Mouse (Mus musculus): ENCODE results near the gene Cdk6. TPM values are rescaled to one million over a fixed set of nuclear protein-coding genes. Genes with fewer than 3 reads are reported as not detected.
"Not testable (repeated sequence)": the region's sequence is repeated elsewhere in the genome, so short reads cannot be mapped to it uniquely, and the experiment has no call there.

Cdk6 gene
- polyA plus RNA-seq, 2 experiments: 5.7 to 13.9 TPM

GRCm38 (mm10) chr5:3341931-3342770 lies 866 bp downstream of the Cdk6 start:
- Histone ChIP-seq H3K9me3 (ENCODE audit: control insufficient read depth, low read length) (no peaks in the 10 kb centered on the region), H3K4me1 (replicated peaks; ENCODE audit: control insufficient read depth in 2 of 2, insufficient read depth in 2 of 2, low read length in 1 of 2) (no peaks in the 10 kb centered on the region), H3K9ac (replicated peaks) (peak overlapping the region; percentile 70), H3K27ac (no peak overlapping the region; the same call in 1 of the 2 replicates), H3K4me3 (ENCODE audit: insufficient read depth in 1 of 2, low read depth in 2 of 2, low read length in 2 of 2) (peak overlapping the region; percentile 72 to 78), H3K4me2 (ENCODE audit: low read depth) (peak overlapping the region; percentile 88), H3K36me3 (replicated peaks; ENCODE audit: control insufficient read depth, insufficient read depth, low read depth) (peaks cover 2% of the 10 kb centered on the region; the same call in 1 of the 2 replicates), H3K27me3 (ENCODE audit: control insufficient read depth, insufficient read depth, low read length) (no peaks in the 10 kb centered on the region)
- DNase-seq (ENCODE audit: low read depth in 3 of 3, low spot score in 3 of 3) (no peak), ATAC-seq (ENCODE audit: insufficient read depth) (peak; percentile 20; the same call in 1 of the 2 replicates)
- TF ChIP-seq CTCF (IDR thresholded peaks at IDR 0.05; ENCODE audit: low read depth) (no peak), EP300 (IDR thresholded peaks at IDR 0.05; ENCODE audit: low read depth) (no peak)
- WGBS (ENCODE audit: insufficient replicate concordance): under 1% methylated on average over 60 of the region's 60 CpGs

- under 1% methylated on average over 46 of the region's 46 CpGs for WGBS (ENCODE audit: insufficient replicate concordance)
Observed at GRCm38 (mm10) chr5:3342771-3343565, 1.7 kb downstream of the Cdk6 start.

GRCm38 (mm10) chr5:3343566-3344080 lies 2.3 kb downstream of the Cdk6 start:
- TF ChIP-seq CTCF (IDR thresholded peaks at IDR 0.05; ENCODE audit: low read depth): 0 out of 2 replicates have a peak, but pooled peaks have one; percentile 18
- TF ChIP-seq EP300 (IDR thresholded peaks at IDR 0.05; ENCODE audit: low read depth): no peak
- Histone ChIP-seq H3K4me3 (ENCODE audit: insufficient read depth in 1 of 2, low read depth in 2 of 2, low read length in 2 of 2) (peak overlapping the region; percentile 72 to 78), H3K4me2 (ENCODE audit: low read depth) (peak overlapping the region; percentile 88), H3K9me3 (ENCODE audit: control insufficient read depth, low read length) (no peaks in the 10 kb centered on the region), H3K27me3 (ENCODE audit: control insufficient read depth, insufficient read depth, low read length) (no peaks in the 10 kb centered on the region), H3K36me3 (replicated peaks; ENCODE audit: control insufficient read depth, insufficient read depth, low read depth) (peaks cover 2% of the 10 kb centered on the region; the same call in 1 of the 2 replicates), H3K4me1 (replicated peaks; ENCODE audit: control insufficient read depth in 2 of 2, insufficient read depth in 2 of 2, low read length in 1 of 2) (no peaks in the 10 kb centered on the region), H3K27ac (no peak overlapping the region; the same call in 1 of the 2 replicates), H3K9ac (replicated peaks) (peak overlapping the region; percentile 70)
- ATAC-seq (ENCODE audit: insufficient read depth) (peak; percentile 62), DNase-seq (ENCODE audit: low read depth in 3 of 3, low spot score in 3 of 3) (no peak)
- under 1% methylated on average over 36 of the region's 37 CpGs for WGBS (ENCODE audit: insufficient replicate concordance)

More at GRCm38 (mm10) chr5:3342771-3343565, 1.7 kb downstream of the Cdk6 start:
- no peaks in the 10 kb centered on the region for H3K4me1 ChIP-seq (replicated peaks; ENCODE audit: control insufficient read depth in 2 of 2, insufficient read depth in 2 of 2, low read length in 1 of 2)
- peaks cover 2% of the 10 kb centered on the region; the same call in 1 of the 2 replicates for H3K36me3 ChIP-seq (replicated peaks; ENCODE audit: control insufficient read depth, insufficient read depth, low read depth)
- DNase-seq (ENCODE audit: low read depth in 3 of 3, low spot score in 3 of 3) (no peak), ATAC-seq (ENCODE audit: insufficient read depth) (peak; percentile 31)
- H3K4me3 ChIP-seq (ENCODE audit: insufficient read depth in 1 of 2, low read depth in 2 of 2, low read length in 2 of 2): peak overlapping the region; percentile 72 to 78
- peak overlapping the region; percentile 88 for H3K4me2 ChIP-seq (ENCODE audit: low read depth)
- peak overlapping the region; percentile 70 for H3K9ac ChIP-seq (replicated peaks)
- peak overlapping the region; percentile 23; the same call in 1 of the 2 replicates for H3K27ac ChIP-seq
- H3K9me3 ChIP-seq (ENCODE audit: control insufficient read depth, low read length): no peaks in the 10 kb centered on the region
- no peaks in the 10 kb centered on the region for H3K27me3 ChIP-seq (ENCODE audit: control insufficient read depth, insufficient read depth, low read length)
- TF ChIP-seq EP300 (IDR thresholded peaks at IDR 0.05; ENCODE audit: low read depth) (no peak), CTCF (IDR thresholded peaks at IDR 0.05; ENCODE audit: low read depth) (peak; percentile 28; the same call in 1 of the 2 replicates)

- H3K4me1 ChIP-seq (replicated peaks; ENCODE audit: control insufficient read depth in 2 of 2, insufficient read depth in 2 of 2, low read length in 1 of 2): no peaks in the 10 kb centered on the region
- TF ChIP-seq EP300 (IDR thresholded peaks at IDR 0.05; ENCODE audit: low read depth) (no peak), CTCF (IDR thresholded peaks at IDR 0.05; ENCODE audit: low read depth) (peak; percentile 93)
- H3K9ac ChIP-seq (replicated peaks): peak overlapping the region; percentile 70
- H3K27ac ChIP-seq: no peak overlapping the region; the same call in 1 of the 2 replicates
- H3K4me2 ChIP-seq (ENCODE audit: low read depth): peak overlapping the region; percentile 88
- peaks cover 2% of the 10 kb centered on the region; the same call in 1 of the 2 replicates for H3K36me3 ChIP-seq (replicated peaks; ENCODE audit: control insufficient read depth, insufficient read depth, low read depth)
- DNase-seq (ENCODE audit: low read depth in 3 of 3, low spot score in 3 of 3) (peak in 2 of 3 experiments; percentile 57 to 63), ATAC-seq (ENCODE audit: insufficient read depth) (peak; percentile 78)
- no peaks in the 10 kb centered on the region for H3K9me3 ChIP-seq (ENCODE audit: control insufficient read depth, low read length)
- no peaks in the 10 kb centered on the region for H3K27me3 ChIP-seq (ENCODE audit: control insufficient read depth, insufficient read depth, low read length)
- H3K4me3 ChIP-seq (ENCODE audit: insufficient read depth in 1 of 2, low read depth in 2 of 2, low read length in 2 of 2): peak overlapping the region; percentile 72 to 78
- WGBS (ENCODE audit: insufficient replicate concordance): under 1% methylated on average over 56 of the region's 58 CpGs
Observed at GRCm38 (mm10) chr5:3344081-3344631, 2.9 kb downstream of the Cdk6 start.

GRCm38 (mm10) chr5:3345540-3345939 lies 4.3 kb downstream of the Cdk6 start:
- H3K4me2 ChIP-seq (ENCODE audit: low read depth): peak overlapping the region; percentile 88
- WGBS (ENCODE audit: insufficient replicate concordance): 66% methylated on average over 4 of the region's 4 CpGs
- H3K27ac ChIP-seq; H3K4me3 ChIP-seq (ENCODE audit: insufficient read depth in 1 of 2, low read depth in 2 of 2, low read length in 2 of 2); ATAC-seq (ENCODE audit: insufficient read depth); H3K9ac ChIP-seq (replicated peaks); H3K9me3 ChIP-seq (ENCODE audit: control insufficient read depth, low read length); H3K27me3 ChIP-seq (ENCODE audit: control insufficient read depth, insufficient read depth, low read length); H3K36me3 ChIP-seq (replicated peaks; ENCODE audit: control insufficient read depth, insufficient read depth, low read depth); H3K4me1 ChIP-seq (replicated peaks; ENCODE audit: control insufficient read depth in 2 of 2, insufficient read depth in 2 of 2, low read length in 1 of 2); DNase-seq (ENCODE audit: low read depth in 3 of 3, low spot score in 3 of 3): not testable (repeated sequence)

GRCm38 (mm10) chr5:3349393-3349792 lies 8.1 kb downstream of the Cdk6 start:
- H3K4me2 ChIP-seq (ENCODE audit: low read depth); DNase-seq (ENCODE audit: low read depth in 3 of 3, low spot score in 3 of 3); H3K4me1 ChIP-seq (replicated peaks; ENCODE audit: control insufficient read depth in 2 of 2, insufficient read depth in 2 of 2, low read length in 1 of 2); H3K4me3 ChIP-seq (ENCODE audit: insufficient read depth in 1 of 2, low read depth in 2 of 2, low read length in 2 of 2); H3K27ac ChIP-seq; H3K9ac ChIP-seq (replicated peaks); H3K36me3 ChIP-seq (replicated peaks; ENCODE audit: control insufficient read depth, insufficient read depth, low read depth); H3K9me3 ChIP-seq (ENCODE audit: control insufficient read depth, low read length); ATAC-seq (ENCODE audit: insufficient read depth); H3K27me3 ChIP-seq (ENCODE audit: control insufficient read depth, insufficient read depth, low read length): not testable (repeated sequence)
- 33% methylated on average over 4 of the region's 4 CpGs for WGBS (ENCODE audit: insufficient replicate concordance)

Data from liver, embryonic 14.5 days (tissue).